Mouse (Mus musculus) megakaryocyte, embryonic 14.5 days (primary cell): ENCODE results near the gene Krt7.

Experiments used
- FLI1 ChIP-seq: IDR thresholded peaks from 2 replicates; pipeline ENCODE4 v1.6.1; 2012; ENCODE audit warnings: low read length, inconsistent platforms, mixed read lengths
- GATA1 ChIP-seq: IDR thresholded peaks from 3 replicates; pipeline ENCODE4 v1.6.1; 2012; ENCODE audit warnings: mixed read lengths, low read length, inconsistent platforms, borderline replicate concordance

DNA sequence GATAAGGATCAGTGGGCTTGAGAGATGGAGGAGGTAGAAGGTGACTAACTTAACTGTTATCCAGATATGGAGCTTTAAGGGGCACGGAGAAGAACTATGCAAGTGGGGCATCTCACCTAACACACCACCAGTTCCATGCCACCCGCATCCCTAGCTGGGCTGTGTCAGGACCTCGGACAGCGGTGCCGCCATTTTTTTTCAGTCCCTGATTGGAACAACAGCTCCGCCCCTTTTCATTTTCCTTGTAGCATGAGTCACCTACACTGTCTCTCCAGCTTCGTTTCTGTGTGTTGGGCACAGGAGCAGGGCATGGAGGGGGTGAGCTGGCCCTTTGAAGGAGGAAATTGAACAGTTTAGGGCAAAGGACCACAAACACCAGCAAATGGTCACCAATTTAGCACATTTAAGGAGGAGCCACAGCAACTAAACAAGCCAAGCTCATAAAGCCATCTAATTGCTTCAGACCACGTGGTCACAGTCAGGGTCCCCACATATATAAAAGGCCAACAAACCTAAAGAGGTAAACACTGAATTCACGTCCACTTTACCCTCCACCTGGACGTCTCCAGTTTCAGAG is 62.2 kb downstream of the Krt7 start, which contains the start of gene Krt86:
- TF ChIP-seq GATA1 (no peak), FLI1 (no peak)
